Mouse (Mus musculus): Measurements from ENCODE around the gene Hectd4. TPM values are rescaled to one million over a fixed set of nuclear protein-coding genes. Genes with fewer than 3 reads are reported as not detected.

The Hectd4 gene
- polyA plus RNA-seq, 1 experiment, result 16.4 TPM

DNA sequence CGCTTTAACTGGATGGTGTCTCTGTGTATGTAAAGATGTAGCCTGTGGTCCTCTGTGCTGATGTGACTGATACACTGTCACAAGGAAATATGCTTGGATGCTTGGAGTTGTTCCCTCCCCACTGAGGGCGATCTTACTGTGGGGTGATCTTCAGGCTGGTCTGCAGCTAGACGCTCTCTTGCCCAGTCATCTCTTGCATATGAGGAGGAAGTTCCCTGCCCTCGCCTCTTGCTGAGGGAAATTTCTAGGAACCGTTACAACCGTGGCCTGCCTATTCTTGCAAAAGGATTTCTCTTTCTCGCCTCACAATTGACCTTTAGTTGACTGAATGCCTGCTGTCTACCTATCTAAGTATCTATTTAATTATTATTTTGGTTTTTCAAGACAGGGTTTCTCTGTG is 35.0 kb downstream of the Hectd4 start:
- no peak for DNase-seq
- TF ChIP-seq CTCF (IDR thresholded peaks at IDR 0.05; ENCODE audit: insufficient read depth, low read length), result no peak
- no peak for TF ChIP-seq POLR2A (IDR thresholded peaks at IDR 0.05; ENCODE audit: borderline replicate concordance, extremely low read depth, low read depth, low read length)
- Histone ChIP-seq H3K4me3 (replicated peaks; ENCODE audit: extremely low read depth, low read depth, low read length) (no peak overlapping the region), H3K4me1 (ENCODE audit: control insufficient read depth, insufficient read depth, low read length) (no peaks in the 10 kb centered on the region)
- WGBS, result 82% methylated on average over 7 of the region's 7 CpGs

DNA sequence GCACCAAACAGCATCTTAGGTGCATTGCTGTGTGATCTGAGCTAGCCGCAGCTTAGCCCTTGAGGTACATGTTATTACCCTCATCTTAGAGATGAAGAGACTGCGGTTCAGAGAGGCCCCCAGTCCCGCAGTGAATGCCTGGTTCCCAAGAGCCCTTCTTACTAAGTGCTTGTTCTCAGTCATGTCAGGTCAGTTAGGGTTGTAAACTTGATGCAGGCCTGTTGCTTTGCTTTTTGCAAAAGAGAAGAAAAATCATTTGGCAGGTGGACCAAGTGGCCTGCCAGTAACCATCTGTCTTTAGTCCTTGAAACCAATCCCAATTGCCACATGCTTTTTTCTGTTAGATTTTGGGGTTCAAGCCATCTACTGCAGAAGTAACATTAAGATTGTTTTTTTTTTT is 41.8 kb downstream of the Hectd4 start:
- no peak for DNase-seq
- H3K4me1 ChIP-seq (ENCODE audit: control insufficient read depth, insufficient read depth, low read length), result no peaks in the 10 kb centered on the region
- TF ChIP-seq POLR2A (IDR thresholded peaks at IDR 0.05; ENCODE audit: borderline replicate concordance, extremely low read depth, low read depth, low read length), result no peak
- TF ChIP-seq CTCF (IDR thresholded peaks at IDR 0.05; ENCODE audit: insufficient read depth, low read length), result no peak
- H3K4me3 ChIP-seq (replicated peaks; ENCODE audit: extremely low read depth, low read depth, low read length), result no peak overlapping the region
- WGBS, result 92% methylated on average over 3 of the region's 3 CpGs

- no peak for DNase-seq
- TF ChIP-seq CTCF (IDR thresholded peaks at IDR 0.05; ENCODE audit: insufficient read depth, low read length) (no peak), POLR2A (IDR thresholded peaks at IDR 0.05; ENCODE audit: borderline replicate concordance, extremely low read depth, low read depth, low read length) (no peak)
- no peaks in the 10 kb centered on the region for H3K4me1 ChIP-seq (ENCODE audit: control insufficient read depth, insufficient read depth, low read length)
- WGBS, result 94% methylated on average over 8 of the region's 8 CpGs
- no peak overlapping the region for H3K4me3 ChIP-seq (replicated peaks; ENCODE audit: extremely low read depth, low read depth, low read length)
Measured at GRCm38 (mm10) chr5:121262415-121262814, 42.4 kb downstream of the Hectd4 start.

DNA sequence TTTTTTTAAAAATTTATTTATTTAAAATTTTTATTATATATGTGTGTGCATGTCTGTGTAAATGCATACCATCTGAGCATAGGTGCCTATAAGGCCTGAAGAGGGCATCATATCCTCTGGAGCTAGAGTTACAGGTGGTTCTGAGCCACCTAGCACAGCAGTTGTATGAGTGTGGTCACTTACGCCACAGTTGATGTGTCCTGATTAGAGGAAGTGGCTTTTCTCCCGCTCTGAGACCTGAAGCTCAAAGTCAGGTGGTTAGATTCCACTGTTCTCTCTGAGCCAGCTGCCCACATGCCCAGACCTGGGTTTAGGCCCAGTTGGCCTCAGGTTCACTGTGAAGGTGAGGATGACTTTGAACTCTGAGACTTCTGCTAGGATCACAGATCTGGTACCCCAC is 44.6 kb downstream of the Hectd4 start:
- DNase-seq, result no peak
- WGBS, result 92% methylated on average over 2 of the region's 2 CpGs
- TF ChIP-seq CTCF (IDR thresholded peaks at IDR 0.05; ENCODE audit: insufficient read depth, low read length), result no peak
- no peak overlapping the region for H3K4me3 ChIP-seq (replicated peaks; ENCODE audit: extremely low read depth, low read depth, low read length)
- no peaks in the 10 kb centered on the region for H3K4me1 ChIP-seq (ENCODE audit: control insufficient read depth, insufficient read depth, low read length)

DNA sequence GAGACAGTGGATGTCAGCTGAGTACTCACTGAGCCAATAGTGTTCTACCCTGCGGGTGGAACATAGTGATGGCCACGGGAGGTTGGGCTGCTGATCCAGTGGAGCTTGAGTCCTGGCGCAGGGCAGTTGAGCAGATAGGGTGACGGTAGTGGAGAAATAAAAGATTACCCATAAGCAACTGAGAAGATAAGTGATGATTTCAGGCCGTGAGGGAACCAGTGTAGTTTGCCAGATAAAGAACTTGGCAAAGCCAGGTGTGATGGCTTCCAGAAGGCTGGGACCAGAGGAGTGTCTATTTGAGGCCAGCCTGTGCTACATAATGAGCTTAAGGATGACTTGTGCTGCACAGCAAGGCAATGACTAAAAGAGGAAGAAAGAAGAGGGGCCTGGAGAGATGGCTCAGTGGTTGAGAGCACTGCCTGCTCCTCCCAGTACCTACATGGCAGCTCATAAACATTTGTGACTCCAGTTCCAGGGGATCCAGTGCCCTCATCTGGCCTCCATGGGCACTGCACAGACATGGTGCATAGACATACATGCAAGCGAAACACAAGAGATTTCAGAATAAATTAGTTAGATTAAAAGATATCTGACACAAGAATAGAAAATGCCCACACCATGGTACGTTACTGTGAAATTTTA is 46.8 kb downstream of the Hectd4 start:
- TF ChIP-seq CTCF (IDR thresholded peaks at IDR 0.05; ENCODE audit: insufficient read depth, low read length), result peak; percentile 83
- TF ChIP-seq POLR2A (IDR thresholded peaks at IDR 0.05; ENCODE audit: borderline replicate concordance, extremely low read depth, low read depth, low read length), result no peak
- Histone ChIP-seq H3K4me3 (replicated peaks; ENCODE audit: extremely low read depth, low read depth, low read length) (no peak overlapping the region), H3K4me1 (ENCODE audit: control insufficient read depth, insufficient read depth, low read length) (no peaks in the 10 kb centered on the region)
- peak; percentile 20 for DNase-seq
- 80% methylated on average over 7 of the region's 7 CpGs for WGBS

DNA sequence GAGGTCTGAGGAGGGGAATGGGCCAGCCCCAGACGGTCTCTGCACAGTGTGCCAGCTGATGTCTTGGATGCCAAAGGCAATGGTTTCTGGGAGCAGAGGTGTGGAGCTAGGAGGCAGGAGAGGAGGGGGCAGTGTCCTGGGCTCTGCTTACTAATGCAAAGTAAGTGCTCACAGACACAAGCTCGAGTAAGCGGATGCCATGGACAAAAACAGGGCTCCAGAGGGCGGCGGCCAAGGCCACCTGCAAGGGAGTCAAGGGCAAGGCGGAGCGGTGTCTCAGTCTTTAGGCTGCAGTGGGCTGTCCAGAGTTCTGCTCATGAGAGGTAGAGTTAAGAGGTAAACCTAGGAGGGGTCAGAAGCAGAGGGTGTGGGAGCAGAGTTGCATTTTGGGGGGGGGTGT is 51.0 kb downstream of the Hectd4 start:
- DNase-seq, result no peak
- WGBS, result 93% methylated on average over 7 of the region's 7 CpGs
- H3K4me1 ChIP-seq (ENCODE audit: control insufficient read depth, insufficient read depth, low read length), result no peaks in the 10 kb centered on the region
- TF ChIP-seq CTCF (IDR thresholded peaks at IDR 0.05; ENCODE audit: insufficient read depth, low read length), result no peak
- H3K4me3 ChIP-seq (replicated peaks; ENCODE audit: extremely low read depth, low read depth, low read length), result no peak overlapping the region

GRCm38 (mm10) chr5:121276808-121277207 is 56.8 kb downstream of the Hectd4 start:
- TF ChIP-seq CTCF (IDR thresholded peaks at IDR 0.05; ENCODE audit: insufficient read depth, low read length), result no peak
- TF ChIP-seq POLR2A (IDR thresholded peaks at IDR 0.05; ENCODE audit: borderline replicate concordance, extremely low read depth, low read depth, low read length), result no peak
- Histone ChIP-seq H3K4me3 (replicated peaks; ENCODE audit: extremely low read depth, low read depth, low read length) (no peak overlapping the region), H3K4me1 (ENCODE audit: control insufficient read depth, insufficient read depth, low read length) (no peaks in the 10 kb centered on the region)
- no peak for DNase-seq
- 78% methylated on average over 1 of the region's 1 CpGs for WGBS

- no peaks in the 10 kb centered on the region for H3K4me1 ChIP-seq (ENCODE audit: control insufficient read depth, insufficient read depth, low read length)
- no peak for TF ChIP-seq POLR2A (IDR thresholded peaks at IDR 0.05; ENCODE audit: borderline replicate concordance, extremely low read depth, low read depth, low read length)
- TF ChIP-seq CTCF (IDR thresholded peaks at IDR 0.05; ENCODE audit: insufficient read depth, low read length), result no peak
- WGBS, result 95% methylated on average over 4 of the region's 4 CpGs
- H3K4me3 ChIP-seq (replicated peaks; ENCODE audit: extremely low read depth, low read depth, low read length), result no peak overlapping the region
- DNase-seq, result no peak
Measured at GRCm38 (mm10) chr5:121280456-121280855, 60.4 kb downstream of the Hectd4 start.

DNA sequence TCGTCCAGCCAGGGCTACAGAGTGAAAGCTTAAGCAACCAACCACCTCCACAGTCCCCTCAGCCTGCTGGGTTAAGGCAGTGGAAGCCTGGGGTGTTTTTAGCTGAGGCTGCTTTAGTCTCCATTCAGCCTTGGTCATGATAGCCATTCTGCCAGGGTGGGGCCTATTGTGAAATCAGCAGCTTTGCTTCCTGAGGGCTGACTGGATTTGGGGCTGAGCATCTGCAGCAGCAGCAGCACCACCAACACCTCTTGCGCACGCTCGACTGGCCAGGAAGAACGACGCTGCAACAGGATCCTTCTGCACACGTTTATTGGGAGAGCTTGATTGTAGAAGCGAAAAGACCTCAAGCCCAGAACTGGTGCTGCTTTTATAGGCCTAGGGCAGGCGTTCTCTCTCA is 63.0 kb downstream of the Hectd4 start:
- H3K4me3 ChIP-seq (replicated peaks; ENCODE audit: extremely low read depth, low read depth, low read length), result no peak overlapping the region
- WGBS, result 95% methylated on average over 9 of the region's 9 CpGs
- TF ChIP-seq POLR2A (IDR thresholded peaks at IDR 0.05; ENCODE audit: borderline replicate concordance, extremely low read depth, low read depth, low read length) (no peak), CTCF (IDR thresholded peaks at IDR 0.05; ENCODE audit: insufficient read depth, low read length) (no peak)
- H3K4me1 ChIP-seq (ENCODE audit: control insufficient read depth, insufficient read depth, low read length), result no peaks in the 10 kb centered on the region
- no peak for DNase-seq

GRCm38 (mm10) chr5:121284816-121285215 is 64.8 kb downstream of the Hectd4 start:
- no peak overlapping the region for H3K4me3 ChIP-seq (replicated peaks; ENCODE audit: extremely low read depth, low read depth, low read length)
- WGBS, result 83% methylated on average over 5 of the region's 5 CpGs
- DNase-seq, result no peak
- no peak for TF ChIP-seq POLR2A (IDR thresholded peaks at IDR 0.05; ENCODE audit: borderline replicate concordance, extremely low read depth, low read depth, low read length)
- TF ChIP-seq CTCF (IDR thresholded peaks at IDR 0.05; ENCODE audit: insufficient read depth, low read length), result no peak
- H3K4me1 ChIP-seq (ENCODE audit: control insufficient read depth, insufficient read depth, low read length), result no peaks in the 10 kb centered on the region
